Mouse (Mus musculus) stomach, embryonic 15.5 days (tissue): Measurements from ENCODE around the gene Pex11a. TPM values are rescaled to one million over a fixed set of nuclear protein-coding genes. Genes with fewer than 3 reads are reported as not detected.

ENCODE experiments used
- ATAC-seq: fragments of 200-750 bp; cut with Nextera tagmentation; 2 replicates; pipeline ENCODE4 v1.8.0; 2017; ENCODE audit warnings: low read depth, moderate number of reproducible peaks, moderate TSS enrichment; ENCODE audit not compliant: insufficient read depth, low FRiP score
- H3K27ac ChIP-seq: fragments of 300-500 bp; sonication (generic); 2 replicates; pipeline ENCODE4 v1.5.1; 2015; ENCODE audit warnings: mild to moderate bottlenecking, inconsistent platforms
- H3K27me3 ChIP-seq: fragments of 300-500 bp; sonication (generic); replicated peaks from 2 replicates; pipeline ENCODE4 v1.6.1; 2015; ENCODE audit warnings: inconsistent platforms
- H3K36me3 ChIP-seq: fragments of 300-500 bp; sonication (generic); 2 replicates; pipeline ENCODE4 v1.6.1; 2015; ENCODE audit warnings: inconsistent platforms
- H3K4me1 ChIP-seq: fragments of 300-500 bp; sonication (generic); 2 replicates; pipeline ENCODE4 v1.6.1; 2015; ENCODE audit warnings: inconsistent platforms
- H3K4me2 ChIP-seq: fragments of 300-500 bp; sonication (generic); 2 replicates; pipeline ENCODE4 v1.6.1; 2015; ENCODE audit warnings: mild to moderate bottlenecking, inconsistent platforms
- H3K4me3 ChIP-seq: fragments of 300-500 bp; sonication (generic); replicated peaks from 2 replicates; pipeline ENCODE4 v1.5.1; 2015; ENCODE audit warnings: inconsistent platforms
- H3K9ac ChIP-seq: fragments of 300-500 bp; sonication (generic); 2 replicates; pipeline ENCODE4 v1.6.1; 2015; ENCODE audit warnings: inconsistent platforms
- H3K9me3 ChIP-seq: fragments of 300-500 bp; sonication (generic); 2 replicates; pipeline ENCODE4 v1.6.1; 2016; ENCODE audit warnings: inconsistent platforms
- WGBS: fragments of 180-500 bp; shearing (Covaris S2); methylation state at CpG from one replicate; pipeline ENCODE4 v1.1.7; 2015; 5-methylcytosine and 5-hydroxymethylcytosine counted together
- polyA plus RNA-seq: library from polyadenylated mRNA; unstranded; fragments of >200 nt; fragmentation: Nextera tagmentation; extraction: Ambion mirVana; gene quantifications from 2 replicates; pipeline ENCODE4 v1.2.1, GENCODE M21; 2015

The Pex11a gene
- polyA plus RNA-seq, 1 experiment from 2014 or later: 11.8 TPM

- 70% methylated on average over 5 of the region's 5 CpGs for WGBS
- no peak for ATAC-seq
- Histone ChIP-seq H3K36me3 (no peaks in the 10 kb centered on the region), H3K4me2 (no peak overlapping the region), H3K4me3 (no peak overlapping the region), H3K27ac (no peak overlapping the region), H3K27me3 (no peaks in the 10 kb centered on the region), H3K9me3 (no peaks in the 10 kb centered on the region), H3K9ac (no peak overlapping the region), H3K4me1 (no peaks in the 10 kb centered on the region)
Measured at GRCm38 (mm10) chr7:79761124-79761876, 18.4 kb upstream of the Pex11a start.

DNA sequence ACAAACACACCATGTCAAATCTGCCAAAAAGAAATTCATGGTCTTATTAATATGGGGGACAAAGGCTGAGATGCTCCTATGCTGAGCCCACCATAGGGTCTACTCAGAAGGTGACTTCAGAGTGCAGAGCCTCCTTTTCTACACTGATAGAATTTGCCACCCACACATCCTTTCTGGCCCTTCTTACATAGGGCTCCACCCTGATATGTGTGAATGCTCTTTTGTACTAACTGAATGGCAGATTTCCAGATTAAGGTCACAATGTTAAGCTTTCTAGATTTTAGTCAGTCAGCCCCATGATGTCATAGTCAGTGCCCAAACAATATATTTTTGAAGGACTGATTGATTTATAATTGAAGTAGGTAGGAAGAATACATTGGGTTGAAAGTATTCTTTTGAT is 16.8 kb upstream of the Pex11a start:
- H3K4me2 ChIP-seq: no peak overlapping the region
- ATAC-seq: no peak
- no peak overlapping the region for H3K4me3 ChIP-seq
- no peaks in the 10 kb centered on the region for H3K9me3 ChIP-seq
- H3K9ac ChIP-seq: no peak overlapping the region
- H3K4me1 ChIP-seq: no peaks in the 10 kb centered on the region
- no peak overlapping the region for H3K27ac ChIP-seq
- H3K36me3 ChIP-seq: no peaks in the 10 kb centered on the region
- no peaks in the 10 kb centered on the region for H3K27me3 ChIP-seq

GRCm38 (mm10) chr7:79758176-79758575 is 15.2 kb upstream of the Pex11a start:
- no peak for ATAC-seq
- Histone ChIP-seq H3K4me1 (no peaks in the 10 kb centered on the region), H3K9me3 (no peaks in the 10 kb centered on the region), H3K9ac (no peak overlapping the region), H3K4me2 (no peak overlapping the region), H3K4me3 (no peak overlapping the region), H3K27ac (no peak overlapping the region), H3K36me3 (no peaks in the 10 kb centered on the region), H3K27me3 (no peaks in the 10 kb centered on the region)
- WGBS: 45% methylated on average over 6 of the region's 6 CpGs

- WGBS: 44% methylated on average over 2 of the region's 2 CpGs
- Histone ChIP-seq H3K27ac (no peak overlapping the region), H3K4me3 (no peak overlapping the region), H3K4me2 (no peak overlapping the region), H3K27me3 (no peaks in the 10 kb centered on the region), H3K9ac (no peak overlapping the region), H3K9me3 (no peaks in the 10 kb centered on the region), H3K36me3 (no peaks in the 10 kb centered on the region), H3K4me1 (no peaks in the 10 kb centered on the region)
- ATAC-seq: no peak
Measured at GRCm38 (mm10) chr7:79756334-79756733, 13.4 kb upstream of the Pex11a start.

DNA sequence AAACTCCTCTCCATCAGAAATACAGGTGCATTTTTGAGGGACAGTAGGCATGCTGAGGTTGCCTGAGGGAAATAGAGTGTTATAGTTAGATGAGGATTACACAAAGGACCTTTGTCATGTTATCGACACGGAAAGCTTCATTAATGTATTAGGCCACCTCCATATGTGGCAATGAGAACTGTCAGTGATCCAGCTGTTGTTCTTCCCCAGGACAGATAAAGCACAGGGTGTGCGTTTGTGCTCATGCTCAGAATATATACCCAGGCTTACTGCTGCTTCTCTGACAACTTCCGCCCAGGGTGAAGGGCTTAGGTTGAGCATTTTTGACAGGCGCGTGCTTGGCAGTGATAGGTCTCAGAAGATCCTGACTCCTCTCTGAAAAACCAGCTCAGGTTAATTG is 6.6 kb upstream of the Pex11a start:
- ATAC-seq: no peak
- Histone ChIP-seq H3K9me3 (no peaks in the 10 kb centered on the region), H3K27me3 (no peaks in the 10 kb centered on the region), H3K36me3 (no peaks in the 10 kb centered on the region), H3K27ac (no peak overlapping the region), H3K4me3 (no peak overlapping the region), H3K4me1 (no peaks in the 10 kb centered on the region), H3K9ac (no peak overlapping the region), H3K4me2 (no peak overlapping the region)
- 79% methylated on average over 6 of the region's 6 CpGs for WGBS

- peaks cover 4% of the 10 kb centered on the region; the same call in 1 of the 2 replicates for H3K4me1 ChIP-seq
- no peaks in the 10 kb centered on the region for H3K36me3 ChIP-seq
- no peak overlapping the region for H3K27ac ChIP-seq
- no peaks in the 10 kb centered on the region for H3K27me3 ChIP-seq
- no peaks in the 10 kb centered on the region for H3K9me3 ChIP-seq
- H3K4me3 ChIP-seq: no peak overlapping the region
- 75% methylated on average over 6 of the region's 6 CpGs for whole genome bisulfite sequencing
- ATAC-seq: no peak
- no peak overlapping the region for H3K9ac ChIP-seq
- H3K4me2 ChIP-seq: no peak overlapping the region
Measured at GRCm38 (mm10) chr7:79747659-79748058, 4.7 kb upstream of the Pex11a start.

DNA sequence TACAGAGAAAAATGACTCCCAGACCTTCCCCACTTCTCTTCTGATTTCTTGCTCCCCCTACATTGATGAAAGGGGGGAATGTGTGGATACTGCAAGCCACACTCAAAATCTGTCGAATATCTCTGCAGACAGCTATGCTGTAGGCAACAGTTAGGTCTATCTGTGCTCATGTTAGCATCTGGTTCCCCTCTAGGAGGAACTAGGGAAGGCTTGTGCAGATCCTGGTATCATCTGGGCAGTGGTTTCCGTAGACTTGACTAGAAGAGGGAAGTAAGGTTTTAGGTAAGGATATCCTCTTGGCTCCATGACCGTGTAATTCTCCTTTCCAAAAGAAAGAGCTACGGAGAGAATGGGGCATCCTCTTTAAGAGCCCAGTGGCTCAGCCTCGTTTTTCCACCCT is 1.7 kb upstream of the Pex11a start:
- H3K4me2 ChIP-seq: no peak overlapping the region
- no peaks in the 10 kb centered on the region for H3K9me3 ChIP-seq
- 75% methylated on average over 5 of the region's 5 CpGs for WGBS
- no peak overlapping the region for H3K4me3 ChIP-seq
- no peak for ATAC-seq
- peaks cover 4% of the 10 kb centered on the region; the same call in 1 of the 2 replicates for H3K4me1 ChIP-seq
- H3K36me3 ChIP-seq: no peaks in the 10 kb centered on the region
- H3K27me3 ChIP-seq: no peaks in the 10 kb centered on the region
- no peak overlapping the region for H3K27ac ChIP-seq
- no peak overlapping the region for H3K9ac ChIP-seq

GRCm38 (mm10) chr7:79744051-79744450 is 1.1 kb upstream of the Pex11a start:
- Histone ChIP-seq H3K4me2 (no peak overlapping the region), H3K27me3 (no peaks in the 10 kb centered on the region), H3K4me3 (no peak overlapping the region), H3K4me1 (peaks cover 4% of the 10 kb centered on the region; the same call in 1 of the 2 replicates), H3K9ac (no peak overlapping the region), H3K36me3 (no peaks in the 10 kb centered on the region), H3K27ac (no peak overlapping the region), H3K9me3 (no peaks in the 10 kb centered on the region)
- no peak for ATAC-seq
- whole genome bisulfite sequencing: 89% methylated on average over 9 of the region's 9 CpGs

- Histone ChIP-seq H3K27ac (no peak overlapping the region), H3K27me3 (no peaks in the 10 kb centered on the region), H3K36me3 (no peaks in the 10 kb centered on the region), H3K4me1 (peaks cover 4% of the 10 kb centered on the region; the same call in 1 of the 2 replicates), H3K9ac (peak overlapping the region; percentile 58; the same call in 1 of the 2 replicates), H3K4me3 (peak overlapping the region; percentile 83), H3K9me3 (no peaks in the 10 kb centered on the region), H3K4me2 (peak overlapping the region; percentile 95)
- no peak for ATAC-seq
- WGBS: 9% methylated on average over 11 of the region's 11 CpGs
Measured at GRCm38 (mm10) chr7:79742277-79742658, 663 bp downstream of the Pex11a start.

DNA sequence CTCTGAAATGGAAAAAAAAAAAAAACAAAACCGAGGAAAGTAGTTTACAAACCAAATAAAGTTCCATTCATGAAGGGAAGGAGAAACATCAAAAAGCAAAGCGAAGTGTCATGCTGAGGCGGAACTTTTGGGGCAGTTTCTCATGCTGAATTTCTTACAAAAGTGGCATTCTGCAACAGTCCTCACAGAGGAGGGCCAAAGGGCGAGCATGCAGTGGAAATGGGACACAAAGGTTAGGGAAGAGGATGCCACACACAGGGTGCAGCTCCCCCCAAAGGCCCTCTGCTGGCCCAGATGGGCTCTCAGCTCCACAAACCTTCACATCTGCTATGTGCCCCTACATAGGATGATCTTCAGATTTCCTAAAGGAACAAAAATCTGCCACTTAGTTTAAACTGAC is 2.7 kb downstream of the Pex11a start:
- no peaks in the 10 kb centered on the region for H3K27me3 ChIP-seq
- H3K36me3 ChIP-seq: no peaks in the 10 kb centered on the region
- no peak overlapping the region for H3K4me3 ChIP-seq
- no peak overlapping the region for H3K9ac ChIP-seq
- H3K27ac ChIP-seq: no peak overlapping the region
- peaks cover 4% of the 10 kb centered on the region; the same call in 1 of the 2 replicates for H3K4me1 ChIP-seq
- WGBS: 76% methylated on average over 4 of the region's 4 CpGs
- ATAC-seq: no peak
- H3K4me2 ChIP-seq: no peak overlapping the region
- H3K9me3 ChIP-seq: no peaks in the 10 kb centered on the region

- no peaks in the 10 kb centered on the region for H3K36me3 ChIP-seq
- H3K4me2 ChIP-seq: no peak overlapping the region
- H3K27ac ChIP-seq: no peak overlapping the region
- no peak overlapping the region for H3K9ac ChIP-seq
- H3K4me1 ChIP-seq: peaks cover 4% of the 10 kb centered on the region; the same call in 1 of the 2 replicates
- no peaks in the 10 kb centered on the region for H3K27me3 ChIP-seq
- ATAC-seq: no peak
- 85% methylated on average over 2 of the region's 2 CpGs for WGBS
- no peaks in the 10 kb centered on the region for H3K9me3 ChIP-seq
- H3K4me3 ChIP-seq: no peak overlapping the region
Measured at GRCm38 (mm10) chr7:79738913-79739312, 4.0 kb downstream of the Pex11a start.

GRCm38 (mm10) chr7:79736511-79736910 is 6.4 kb downstream of the Pex11a start:
- no peaks in the 10 kb centered on the region for H3K27me3 ChIP-seq
- no peaks in the 10 kb centered on the region for H3K9me3 ChIP-seq
- no peak for ATAC-seq
- no peaks in the 10 kb centered on the region for H3K36me3 ChIP-seq
- 78% methylated on average over 14 of the region's 14 CpGs for WGBS
- H3K27ac ChIP-seq: no peak overlapping the region
- no peaks in the 10 kb centered on the region for H3K4me1 ChIP-seq
- no peak overlapping the region for H3K4me2 ChIP-seq
- no peak overlapping the region for H3K4me3 ChIP-seq
- no peak overlapping the region for H3K9ac ChIP-seq

DNA sequence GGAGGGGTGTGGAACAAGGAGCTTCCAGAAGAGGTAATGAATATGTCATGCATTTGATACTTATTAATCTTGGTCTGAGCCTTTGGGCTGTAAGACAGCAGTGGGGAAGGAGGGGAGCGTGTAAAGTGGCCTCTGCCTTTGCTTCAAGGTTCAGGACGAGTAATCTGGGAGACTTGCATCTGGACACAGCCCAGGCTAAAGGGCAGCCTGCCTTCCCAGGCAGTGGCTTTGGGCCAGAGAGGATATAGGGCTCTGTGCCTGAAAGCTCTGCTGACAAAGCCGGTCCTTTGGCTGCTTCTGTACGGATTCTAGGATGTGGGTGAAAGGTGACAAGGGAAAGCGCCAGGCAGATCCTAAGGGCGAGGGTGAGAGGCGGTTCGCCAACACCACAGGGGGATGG is 8.4 kb downstream of the Pex11a start:
- H3K4me2 ChIP-seq: no peak overlapping the region
- no peaks in the 10 kb centered on the region for H3K27me3 ChIP-seq
- no peaks in the 10 kb centered on the region for H3K4me1 ChIP-seq
- WGBS: 74% methylated on average over 8 of the region's 8 CpGs
- no peak overlapping the region for H3K9ac ChIP-seq
- H3K27ac ChIP-seq: no peak overlapping the region
- H3K4me3 ChIP-seq: no peak overlapping the region
- no peaks in the 10 kb centered on the region for H3K36me3 ChIP-seq
- ATAC-seq: no peak
- H3K9me3 ChIP-seq: no peaks in the 10 kb centered on the region
